Mouse (Mus musculus) C2C12 (cell line): Measurements from ENCODE around the gene Rgs14.

Source experiments
- CTCF ChIP-seq: IDR thresholded peaks from one replicate; pipeline ENCODE4 v1.5.1; 2011; ENCODE audit not compliant: control insufficient read depth, insufficient read depth, insufficient read length
- MYOD1 ChIP-seq: IDR thresholded peaks from one replicate; pipeline ENCODE4 v1.6.1; 2011; ENCODE audit warnings: low read depth; ENCODE audit not compliant: control insufficient read depth, insufficient read length
- MYOG ChIP-seq: IDR thresholded peaks from one replicate; pipeline ENCODE4 v1.6.1; 2011; ENCODE audit not compliant: control insufficient read depth, insufficient read length; ENCODE audit errors: extremely low read depth

DNA sequence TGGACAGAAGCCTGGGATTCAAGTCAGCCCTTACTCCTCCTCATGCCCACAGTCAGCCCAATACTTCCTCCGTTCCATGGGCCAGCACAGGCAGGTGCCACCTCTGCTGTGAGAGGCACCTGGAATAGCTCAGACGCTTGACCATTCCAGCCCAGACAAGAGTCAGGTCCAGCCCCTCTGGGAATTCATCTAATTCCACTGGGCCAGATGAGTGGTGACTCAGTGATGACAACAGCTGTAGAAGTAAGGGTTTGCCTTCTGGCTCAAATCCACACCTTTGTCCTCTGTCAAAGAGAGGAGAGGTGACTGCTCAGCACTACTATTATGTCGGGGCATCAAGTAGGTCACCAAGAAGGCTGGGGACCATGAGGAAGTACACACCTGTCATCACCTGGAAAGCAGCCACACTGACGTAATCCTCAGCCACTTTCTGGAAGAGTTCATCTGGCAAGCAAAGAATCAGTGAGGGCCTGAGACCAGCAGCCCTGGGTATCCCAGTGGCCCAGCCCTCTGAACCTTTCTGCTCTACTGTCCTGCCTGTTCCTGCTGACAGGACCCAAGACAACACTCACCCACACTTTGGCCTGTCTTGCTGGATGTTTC, 49.5 kb upstream of the Rgs14 start, which contains the start of gene Prelid1:
- TF ChIP-seq CTCF (no peak), MYOD1 (peak; percentile 41), MYOG (no peak)
